Mouse (Mus musculus) stomach, embryonic 16.5 days (tissue): Measurements from ENCODE around the gene Snrnp40. TPM values are rescaled to one million over a fixed set of nuclear protein-coding genes. Genes with fewer than 3 reads are reported as not detected.

Experiments used
- ATAC-seq: fragments of 200-750 bp; cut with Nextera tagmentation; 2 replicates; pipeline ENCODE4 v1.8.0; 2017; ENCODE audit warnings: moderate number of reproducible peaks, moderate TSS enrichment; ENCODE audit not compliant: insufficient read depth, low FRiP score
- H3K27ac ChIP-seq: fragments of 300-500 bp; sonication (generic); 2 replicates; pipeline ENCODE4 v1.5.1; 2014; ENCODE audit warnings: low read length
- H3K27me3 ChIP-seq: fragments of 300-500 bp; sonication (generic); 2 replicates; pipeline ENCODE4 v1.6.1; 2014; ENCODE audit warnings: low read length, control low read depth, mixed read lengths; ENCODE audit not compliant: control insufficient read depth, insufficient read depth
- H3K36me3 ChIP-seq: fragments of 300-500 bp; sonication (generic); 2 replicates; pipeline ENCODE4 v1.6.1; 2014; ENCODE audit warnings: low read length; ENCODE audit not compliant: control insufficient read depth, insufficient read depth
- H3K4me1 ChIP-seq: fragments of 300-500 bp; sonication (generic); 2 replicates; pipeline ENCODE4 v1.6.1; 2014; ENCODE audit warnings: low read length, control low read depth, mixed read lengths; ENCODE audit not compliant: control insufficient read depth, insufficient read depth
- H3K4me2 ChIP-seq: fragments of 300-500 bp; sonication (generic); 2 replicates; pipeline ENCODE4 v1.6.1; 2014; ENCODE audit warnings: low read depth, low read length, mixed read lengths
- H3K4me3 ChIP-seq: fragments of 300-500 bp; sonication (generic); replicated peaks from 2 replicates; pipeline ENCODE4 v1.5.1; 2014; ENCODE audit warnings: mild to moderate bottlenecking, low read length
- H3K9ac ChIP-seq: fragments of 300-500 bp; sonication (generic); 2 replicates; pipeline ENCODE4 v1.6.1; 2014; ENCODE audit warnings: low read length
- H3K9me3 ChIP-seq: fragments of 300-500 bp; sonication (generic); replicated peaks from 2 replicates; pipeline ENCODE4 v1.6.1; 2016; ENCODE audit warnings: low read length, control low read depth; ENCODE audit not compliant: control insufficient read depth
- WGBS: fragments of 180-500 bp; shearing (Covaris S2); extraction: QIAGEN DNeasy Blood & Tissue Kit; methylation state at CpG from one replicate; pipeline ENCODE4 v1.1.7; 2014; 5-methylcytosine and 5-hydroxymethylcytosine counted together
- polyA plus RNA-seq: library from polyadenylated mRNA; unstranded; fragments of >200 nt; fragmentation: Nextera tagmentation; extraction: Ambion mirVana; gene quantifications from 2 replicates; pipeline ENCODE4 v1.2.1, GENCODE M21; 2015

Snrnp40 gene
- polyA plus RNA-seq, 1 experiment from 2014 or later, result 107 TPM

DNA sequence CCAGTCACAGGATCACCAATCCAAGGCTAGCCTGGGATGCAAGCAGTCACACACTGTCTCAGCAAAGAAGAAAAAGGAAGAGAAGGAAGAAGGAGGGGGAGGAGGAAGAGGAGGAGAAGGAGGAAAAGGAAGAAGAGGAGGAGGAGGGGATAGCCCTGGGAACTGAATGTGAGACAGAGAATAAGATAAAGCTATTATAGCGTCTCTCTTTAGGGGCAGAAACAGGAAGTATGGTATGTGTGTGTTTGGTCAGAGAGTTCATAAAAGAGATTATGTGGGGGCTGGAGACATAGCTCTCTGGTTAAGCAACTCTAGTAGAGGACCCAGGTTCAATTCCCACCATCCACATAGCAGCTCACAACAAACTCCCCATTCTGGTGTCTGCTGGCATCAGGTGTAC lies 36.8 kb upstream of the Snrnp40 start:
- no peak for ATAC-seq
- WGBS, result 59% methylated on average over 1 of the region's 1 CpGs
- Histone ChIP-seq H3K9me3 (no peaks in the 10 kb centered on the region), H3K36me3 (0 out of 2 replicates have a peak, but pooled peaks cover 12% of the 10 kb centered on the region), H3K4me1 (no peaks in the 10 kb centered on the region), H3K4me2 (no peak overlapping the region), H3K27ac (no peak overlapping the region), H3K27me3 (no peaks in the 10 kb centered on the region), H3K4me3 (no peak overlapping the region), H3K9ac (no peak overlapping the region)

DNA sequence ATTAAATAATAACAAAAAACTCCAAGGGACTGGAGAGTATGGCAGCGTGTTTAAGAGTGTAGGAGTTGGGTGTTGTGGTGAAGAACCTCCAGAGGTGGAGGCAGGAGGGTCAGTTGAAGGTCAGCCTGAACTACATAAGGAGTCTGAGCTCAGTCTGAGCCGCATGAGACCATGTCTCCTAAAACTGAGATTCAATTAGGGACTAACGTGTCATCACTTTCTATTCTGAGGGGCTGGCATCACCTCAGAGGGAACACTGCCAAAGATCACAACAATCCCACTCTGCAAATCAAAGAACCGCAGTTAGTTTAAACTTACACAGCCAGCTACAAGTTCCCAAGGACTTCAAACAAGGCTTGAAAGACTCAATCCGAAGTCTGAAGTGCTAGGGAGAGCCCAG lies 36.3 kb upstream of the Snrnp40 start:
- Histone ChIP-seq H3K36me3 (0 out of 2 replicates have a peak, but pooled peaks cover 12% of the 10 kb centered on the region), H3K27ac (no peak overlapping the region), H3K4me3 (no peak overlapping the region), H3K4me1 (no peaks in the 10 kb centered on the region), H3K9me3 (no peaks in the 10 kb centered on the region), H3K4me2 (no peak overlapping the region), H3K9ac (no peak overlapping the region), H3K27me3 (no peaks in the 10 kb centered on the region)
- WGBS, result 70% methylated on average over 5 of the region's 5 CpGs
- ATAC-seq, result no peak

DNA sequence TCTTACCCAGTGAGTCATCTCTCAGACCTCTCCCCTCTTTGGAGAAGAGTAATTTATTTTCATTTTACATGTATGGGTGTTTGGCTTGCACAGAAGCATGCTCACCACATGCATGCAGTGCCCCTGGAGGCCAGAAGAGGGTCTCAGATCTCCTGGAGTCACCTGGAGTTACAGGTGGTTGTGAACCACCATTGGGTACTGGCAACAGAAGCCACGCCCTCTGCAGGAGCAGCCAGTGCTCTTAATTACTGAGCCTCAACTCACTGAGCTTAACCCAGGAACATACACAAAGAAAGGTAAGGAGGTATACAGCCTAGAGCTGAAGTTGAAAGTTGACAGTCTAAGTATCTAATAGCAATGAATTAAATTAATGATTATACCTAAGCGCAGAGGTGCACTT lies 34.5 kb upstream of the Snrnp40 start:
- Histone ChIP-seq H3K9me3 (no peaks in the 10 kb centered on the region), H3K4me3 (no peak overlapping the region), H3K4me1 (no peaks in the 10 kb centered on the region), H3K27me3 (no peaks in the 10 kb centered on the region), H3K36me3 (0 out of 2 replicates have a peak, but pooled peaks cover 12% of the 10 kb centered on the region), H3K27ac (no peak overlapping the region), H3K4me2 (no peak overlapping the region), H3K9ac (no peak overlapping the region)
- 91% methylated on average over 2 of the region's 2 CpGs for WGBS
- ATAC-seq, result no peak

DNA sequence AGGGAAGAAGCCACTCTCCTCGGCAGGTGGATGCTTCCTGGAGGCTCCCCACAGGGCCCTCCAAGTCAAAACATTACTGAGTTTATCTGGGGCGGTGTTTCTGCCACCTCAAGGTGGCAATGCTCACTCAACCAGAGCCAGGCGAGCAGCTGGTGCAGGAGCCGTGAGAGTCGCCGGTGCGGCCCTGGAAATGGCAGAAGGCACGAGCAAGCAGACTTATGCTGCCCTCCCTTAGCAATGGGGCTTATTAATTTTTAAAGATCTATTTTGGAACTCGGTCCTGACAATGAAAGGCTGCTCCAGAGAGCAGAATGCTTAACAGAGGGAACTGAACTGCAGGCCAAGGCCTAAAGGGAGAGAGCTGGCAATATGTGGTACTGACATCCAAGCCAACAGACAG lies 32.6 kb upstream of the Snrnp40 start:
- ATAC-seq, result no peak
- no peak overlapping the region for H3K27ac ChIP-seq
- no peak overlapping the region for H3K4me3 ChIP-seq
- no peak overlapping the region for H3K9ac ChIP-seq
- H3K9me3 ChIP-seq, result no peaks in the 10 kb centered on the region
- no peak overlapping the region for H3K4me2 ChIP-seq
- 0 out of 2 replicates have a peak, but pooled peaks cover 9% of the 10 kb centered on the region for H3K36me3 ChIP-seq
- no peaks in the 10 kb centered on the region for H3K4me1 ChIP-seq
- WGBS, result 86% methylated on average over 9 of the region's 9 CpGs
- H3K27me3 ChIP-seq, result no peaks in the 10 kb centered on the region

DNA sequence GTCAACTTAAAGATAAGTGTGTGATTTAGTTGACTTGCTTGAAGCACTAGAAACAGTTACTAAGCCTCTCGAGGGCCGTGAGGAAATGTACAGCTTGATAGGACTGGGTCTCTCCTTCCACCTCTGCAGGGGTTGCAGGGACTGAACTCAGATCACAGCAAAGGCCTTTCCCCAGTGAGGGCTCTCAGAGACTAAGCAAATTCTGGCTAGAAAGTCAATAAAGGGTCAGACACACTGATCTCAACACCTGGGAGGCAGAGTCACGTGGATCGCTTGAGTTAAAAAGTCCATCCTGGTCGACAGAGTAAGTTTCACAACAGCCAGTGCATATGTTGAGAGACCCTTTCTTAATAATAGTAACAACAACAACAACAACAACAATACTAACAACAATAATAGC lies 24.1 kb upstream of the Snrnp40 start:
- Histone ChIP-seq H3K4me2 (no peak overlapping the region), H3K4me1 (no peaks in the 10 kb centered on the region), H3K36me3 (peaks cover 4% of the 10 kb centered on the region; the same call in 1 of the 2 replicates), H3K4me3 (no peak overlapping the region), H3K27ac (no peak overlapping the region), H3K9me3 (no peaks in the 10 kb centered on the region), H3K27me3 (no peaks in the 10 kb centered on the region), H3K9ac (no peak overlapping the region)
- WGBS, result 71% methylated on average over 5 of the region's 5 CpGs
- ATAC-seq, result no peak

DNA sequence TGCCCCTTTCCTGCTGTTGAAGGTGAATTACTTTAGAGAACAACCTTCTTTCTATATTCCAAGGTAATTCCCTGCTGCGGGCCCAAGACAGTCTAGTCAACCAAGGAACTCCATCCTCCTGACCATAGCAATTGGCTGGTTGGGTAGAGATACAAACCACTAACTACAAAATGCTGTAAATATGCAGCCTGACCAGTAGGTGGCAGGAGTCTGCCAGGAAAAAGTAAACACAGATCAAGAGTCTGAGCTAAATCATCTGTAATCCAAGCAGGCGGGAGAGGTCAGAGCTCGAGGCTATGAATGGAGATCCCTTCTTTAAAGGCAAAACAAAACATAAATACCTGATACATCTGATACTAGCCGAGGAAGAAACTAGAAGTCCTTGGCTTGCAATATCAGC lies 18.2 kb upstream of the Snrnp40 start:
- no peak for ATAC-seq
- H3K36me3 ChIP-seq, result peaks cover 4% of the 10 kb centered on the region; the same call in 1 of the 2 replicates
- H3K4me1 ChIP-seq, result no peaks in the 10 kb centered on the region
- WGBS, result 28% methylated on average over 4 of the region's 4 CpGs
- H3K9ac ChIP-seq, result no peak overlapping the region
- H3K27me3 ChIP-seq, result no peaks in the 10 kb centered on the region
- no peak overlapping the region for H3K4me3 ChIP-seq
- H3K27ac ChIP-seq, result no peak overlapping the region
- no peak overlapping the region for H3K4me2 ChIP-seq
- no peaks in the 10 kb centered on the region for H3K9me3 ChIP-seq

DNA sequence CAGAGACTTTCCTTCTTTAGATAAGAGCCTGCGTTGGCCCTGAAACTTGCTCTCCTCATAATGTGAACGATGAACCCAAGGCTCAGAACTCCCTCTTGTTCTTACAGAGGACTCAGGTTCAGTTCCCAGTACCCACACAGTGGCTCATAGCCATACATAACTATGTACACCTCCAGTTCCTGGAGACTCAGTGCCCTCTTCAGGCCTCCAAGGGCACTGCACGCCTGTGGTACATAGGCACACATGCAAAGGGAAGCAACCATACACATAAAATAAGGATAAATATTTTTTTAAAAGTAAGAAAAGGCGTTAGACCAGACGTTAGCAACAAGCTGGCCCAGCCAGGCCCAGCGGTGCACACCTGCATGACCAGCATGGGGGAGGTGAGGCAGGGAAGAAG lies 10.3 kb upstream of the Snrnp40 start:
- WGBS, result 95% methylated on average over 6 of the region's 6 CpGs
- ATAC-seq, result no peak

DNA sequence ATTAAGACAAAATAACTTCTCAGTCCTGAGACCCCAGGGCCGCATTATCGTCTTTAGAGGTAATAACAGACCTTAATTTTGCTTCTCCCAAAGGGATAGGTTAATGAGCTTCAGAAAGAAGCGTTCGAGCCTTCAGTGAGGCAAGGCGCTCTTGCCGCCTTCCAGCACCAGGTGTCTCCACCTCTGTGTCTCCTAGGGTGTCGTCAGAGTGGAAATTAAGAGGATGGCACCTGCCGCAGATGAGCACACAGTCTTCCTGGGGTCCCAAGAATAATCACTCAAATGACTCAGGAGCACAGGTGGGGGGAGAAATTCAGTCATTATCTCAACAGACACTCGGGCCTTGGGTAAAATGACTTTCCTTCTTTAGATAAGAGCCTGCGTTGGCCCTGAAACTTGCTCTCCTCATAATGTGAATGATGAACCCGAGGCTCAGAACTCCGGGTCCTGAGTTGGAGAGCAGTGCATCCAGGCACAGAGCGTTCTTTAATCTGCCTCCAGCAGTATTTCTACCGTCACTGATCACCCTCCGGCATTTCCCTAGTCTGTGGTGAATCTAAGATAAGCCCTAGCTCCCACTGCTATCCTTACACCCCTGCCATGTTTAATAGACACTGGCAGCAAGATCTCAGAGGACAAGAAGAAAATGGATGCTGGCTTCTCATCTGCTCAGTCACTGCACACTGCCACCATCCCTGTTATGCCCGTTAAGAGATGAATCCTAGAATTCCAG lies 9.1 kb upstream of the Snrnp40 start:
- Histone ChIP-seq H3K4me2 (no peak overlapping the region), H3K27ac (no peak overlapping the region), H3K36me3 (0 out of 2 replicates have a peak, but pooled peaks cover 3% of the 10 kb centered on the region), H3K9ac (no peak overlapping the region), H3K4me3 (no peak overlapping the region), H3K9me3 (no peaks in the 10 kb centered on the region), H3K27me3 (no peaks in the 10 kb centered on the region), H3K4me1 (no peaks in the 10 kb centered on the region)
- WGBS, result 85% methylated on average over 16 of the region's 16 CpGs
- ATAC-seq, result no peak

More for the DNA sequence above, 10.3 kb upstream of the Snrnp40 start:
- Histone ChIP-seq H3K4me2 (no peak overlapping the region), H3K27ac (no peak overlapping the region), H3K4me3 (no peak overlapping the region), H3K9me3 (no peaks in the 10 kb centered on the region), H3K4me1 (no peaks in the 10 kb centered on the region), H3K36me3 (0 out of 2 replicates have a peak, but pooled peaks cover 3% of the 10 kb centered on the region), H3K9ac (no peak overlapping the region), H3K27me3 (no peaks in the 10 kb centered on the region)

DNA sequence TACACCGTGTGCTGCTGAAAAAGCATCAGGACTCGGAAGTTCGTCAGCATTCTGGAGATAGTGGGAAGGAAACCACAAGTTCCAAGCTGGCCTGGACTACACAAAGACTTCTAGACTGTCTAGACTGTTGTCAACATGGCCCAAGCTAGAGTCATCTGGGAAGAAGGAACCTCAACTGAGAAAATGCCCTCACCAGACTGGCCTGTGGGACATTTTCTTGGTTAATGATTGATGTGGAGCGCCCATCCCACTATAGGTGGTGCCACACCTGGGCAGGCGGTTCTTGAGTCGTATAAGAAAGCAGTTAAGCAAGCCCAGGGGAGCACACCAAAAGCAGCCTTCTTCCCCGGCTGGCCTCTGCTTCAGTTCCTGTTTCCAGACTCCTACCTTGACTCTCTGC lies 7.3 kb upstream of the Snrnp40 start:
- H3K27ac ChIP-seq, result no peak overlapping the region
- 80% methylated on average over 7 of the region's 7 CpGs for WGBS
- no peak overlapping the region for H3K4me3 ChIP-seq
- H3K9ac ChIP-seq, result no peak overlapping the region
- H3K27me3 ChIP-seq, result no peaks in the 10 kb centered on the region
- peak; percentile 76; the same call in 1 of the 2 replicates for ATAC-seq
- no peak overlapping the region for H3K4me2 ChIP-seq
- H3K4me1 ChIP-seq, result no peaks in the 10 kb centered on the region
- 0 out of 2 replicates have a peak, but pooled peaks cover 3% of the 10 kb centered on the region for H3K36me3 ChIP-seq
- no peaks in the 10 kb centered on the region for H3K9me3 ChIP-seq
